Mouse (Mus musculus) macrophage (primary cell): Measurements from ENCODE around the gene D030056L22Rik. TPM values are rescaled to one million over a fixed set of nuclear protein-coding genes. Genes with fewer than 3 reads are reported as not detected.

Experiments used
- H3K27ac ChIP-seq: fragments of 350-480 bp; formaldehyde crosslinking; 2 replicates; pipeline ENCODE4 v1.9.0; 2021
- H3K36me3 ChIP-seq: fragments of 350-480 bp; formaldehyde crosslinking; 2 replicates; pipeline ENCODE4 v1.9.0; 2021; ENCODE audit errors: inconsistent target
- H3K4me3 ChIP-seq: fragments of 350-480 bp; formaldehyde crosslinking; 2 replicates; pipeline ENCODE4 v1.9.0; 2021; ENCODE audit errors: inconsistent target
- H3K79me2 ChIP-seq: fragments of 350-480 bp; formaldehyde crosslinking; 2 replicates; pipeline ENCODE4 v1.9.0; 2021; ENCODE audit errors: inconsistent target
- WGBS: methylation state at CpG from one replicate; pipeline ENCODE4 v1.1.7; 2026; ENCODE audit warnings: inconsistent platforms; ENCODE audit not compliant: missing documents; 5-methylcytosine and 5-hydroxymethylcytosine counted together
- polyA plus RNA-seq: library from polyadenylated mRNA; stranded (reverse); fragments of 250-400 nt; gene quantifications from 3 replicates; pipeline ENCODE4 v1.2.4, GENCODE M21; 2018; ENCODE audit warnings: inconsistent platforms

D030056L22Rik gene
- polyA plus RNA-seq, 1 experiment from 2014 or later = 4.2 TPM

GRCm38 (mm10) chr19:18749598-18750339, 36.8 kb downstream of the D030056L22Rik start, which contains the start of gene Trpm6:
TSS of gene Trpm6 (plus strand) at chr19:18749983.
- no peaks in the 10 kb centered on the region for H3K36me3 ChIP-seq
- no peak within 1 kb of the TSS for H3K4me3 ChIP-seq
- no peak within 1 kb of the TSS for H3K27ac ChIP-seq
- no peaks in the 10 kb centered on the region for H3K79me2 ChIP-seq
- 11% methylated on average over 41 of the region's 41 CpGs for WGBS

GRCm38 (mm10) chr19:18757191-18757590, 44.2 kb downstream of the D030056L22Rik start:
- Histone ChIP-seq H3K79me2 (no peaks in the 10 kb centered on the region), H3K4me3 (no peak overlapping the region), H3K27ac (no peak overlapping the region), H3K36me3 (no peaks in the 10 kb centered on the region)

GRCm38 (mm10) chr19:18757706-18758105, 44.7 kb downstream of the D030056L22Rik start:
- 96% methylated on average over 4 of the region's 4 CpGs for WGBS
- Histone ChIP-seq H3K79me2 (no peaks in the 10 kb centered on the region), H3K36me3 (no peaks in the 10 kb centered on the region), H3K27ac (no peak overlapping the region), H3K4me3 (no peak overlapping the region)

GRCm38 (mm10) chr19:18758269-18758668, 45.3 kb downstream of the D030056L22Rik start:
- Histone ChIP-seq H3K79me2 (no peaks in the 10 kb centered on the region), H3K27ac (no peak overlapping the region), H3K4me3 (no peak overlapping the region), H3K36me3 (no peaks in the 10 kb centered on the region)
- WGBS = 86% methylated on average over 6 of the region's 6 CpGs

GRCm38 (mm10) chr19:18758916-18759315, 45.9 kb downstream of the D030056L22Rik start:
- Histone ChIP-seq H3K36me3 (no peaks in the 10 kb centered on the region), H3K4me3 (no peak overlapping the region), H3K27ac (no peak overlapping the region), H3K79me2 (no peaks in the 10 kb centered on the region)
- WGBS = 82% methylated on average over 8 of the region's 9 CpGs

GRCm38 (mm10) chr19:18766399-18766798, 53.4 kb downstream of the D030056L22Rik start:
- H3K79me2 ChIP-seq = no peaks in the 10 kb centered on the region
- no peak overlapping the region for H3K4me3 ChIP-seq
- no peaks in the 10 kb centered on the region for H3K36me3 ChIP-seq
- WGBS = 91% methylated on average over 5 of the region's 5 CpGs
- H3K27ac ChIP-seq = no peak overlapping the region

Other genes with a start within 250 kb of the D030056L22Rik start
- 515 to 693 TPM (median 583 TPM) in 3 replicates for gene Ostf1, start 81.4 kb upstream of the D030056L22Rik start, polyA plus RNA-seq
- 16.2 to 41.4 TPM (median 17.9 TPM) in 3 replicates for gene Nmrk1, start 81.2 kb upstream of the D030056L22Rik start, polyA plus RNA-seq
- 11.1 to 21.8 TPM (median 21.2 TPM) in 3 replicates for gene Carnmt1, start 42.4 kb upstream of the D030056L22Rik start, polyA plus RNA-seq
- gene Trpm6, start 36.8 kb downstream of the D030056L22Rik start, polyA plus RNA-seq = not detected in 3 replicates